Mouse (Mus musculus) heart, adult 2 months (tissue): ENCODE data around the gene Drosha. TPM values are rescaled to one million over a fixed set of nuclear protein-coding genes. Genes with fewer than 3 reads are reported as not detected.
A peak's percentile ranks its signal among the peaks of the same experiment; 100 is the strongest.

Source experiments
- DNase-seq, 2 experiments: peaks; one replicate each; pipeline ENCODE4 v3.0.0; 2021
- H3K27ac ChIP-seq: fragments of 200-600 bp; 2 replicates; pipeline ENCODE4 v1.8.1; 2022
- H3K27me3 ChIP-seq: fragments of 200-500 bp; 2 replicates; pipeline ENCODE4 v1.6.1; 2012; ENCODE audit warnings: mild to moderate bottlenecking, low read length, inconsistent platforms, mixed read lengths; ENCODE audit not compliant: control insufficient read depth, insufficient read depth
- H3K36me3 ChIP-seq: fragments of 200-500 bp; 2 replicates; pipeline ENCODE4 v1.6.1; 2012; ENCODE audit warnings: low read length, inconsistent platforms; ENCODE audit not compliant: control insufficient read depth, insufficient read depth
- H3K4me1 ChIP-seq: fragments of 200-500 bp; 2 replicates; pipeline ENCODE4 v1.6.1; 2011; ENCODE audit warnings: low read length; ENCODE audit not compliant: control insufficient read depth, insufficient read depth
- H3K4me3 ChIP-seq: fragments of 200-600 bp; 2 replicates; pipeline ENCODE4 v1.8.1; 2022
- H3K79me2 ChIP-seq: fragments of 200-500 bp; replicated peaks from 2 replicates; pipeline ENCODE4 v1.6.1; 2012; ENCODE audit warnings: mild to moderate bottlenecking, inconsistent platforms, low read length, moderate library complexity, mixed read lengths; ENCODE audit not compliant: control insufficient read depth, insufficient read depth
- H3K9ac ChIP-seq: fragments of 200-500 bp; 2 replicates; pipeline ENCODE4 v1.6.1; 2012; ENCODE audit warnings: low read depth, mild to moderate bottlenecking, control low read depth, inconsistent platforms, low read length, mixed read lengths
- CTCF ChIP-seq: fragments of 200-600 bp; IDR thresholded peaks from 2 replicates; pipeline ENCODE4 v1.8.1; 2022; ENCODE audit warnings: antibody characterized with exemption, mild to moderate bottlenecking, moderate library complexity
- EP300 ChIP-seq: fragments of 200-500 bp; IDR thresholded peaks from 2 replicates; pipeline ENCODE4 v1.6.1; 2011; ENCODE audit warnings: low read depth, low read length, control low read depth; ENCODE audit not compliant: insufficient read depth
- POLR2A ChIP-seq: fragments of 200-500 bp; IDR thresholded peaks from 2 replicates; pipeline ENCODE4 v1.6.1; 2011; ENCODE audit warnings: mild to moderate bottlenecking, low read depth, low read length, control low read depth; ENCODE audit not compliant: insufficient read depth
- WGBS: fragments of 180-500 bp; shearing (Covaris S2); methylation state at CpG from one replicate; pipeline ENCODE4 v1.1.7; 2018; 5-methylcytosine and 5-hydroxymethylcytosine counted together
- intact Hi-C: fragments of 180-260 bp; cut with DNase I; formaldehyde crosslinking; loops from one replicate; pipeline ENCODE4 v1.15.1; 2025
- polyA plus RNA-seq: library from polyadenylated mRNA; depleted of rRNA; stranded (reverse); fragments of >200 nt; gene quantifications from 2 replicates; pipeline ENCODE4 v1.2.3, GENCODE M21; 2012
- total RNA-seq, 2 experiments: library from RNA; stranded (reverse); gene quantifications; 2 replicates each; pipeline ENCODE4 v1.2.3; 2021

Gene Drosha
- total and polyA plus RNA-seq, 3 experiments: 13.4 to 43.1 (median 37.8) TPM

- no peak for TF ChIP-seq POLR2A
- TF ChIP-seq EP300: no peak
- TF ChIP-seq CTCF: no peak
- WGBS: 84% methylated on average over 11 of the region's 11 CpGs
- H3K9ac ChIP-seq: no peak overlapping the region
- no peak overlapping the region for H3K4me3 ChIP-seq
- H3K36me3 ChIP-seq: no peaks in the 10 kb centered on the region
- H3K79me2 ChIP-seq: no peaks in the 10 kb centered on the region
- no peaks in the 10 kb centered on the region for H3K4me1 ChIP-seq
- H3K27me3 ChIP-seq: no peaks in the 10 kb centered on the region
- intact Hi-C loops: no loop called here
- no peak for DNase-seq
- no peak overlapping the region for H3K27ac ChIP-seq
These were observed 16.1 kb downstream of the Drosha start for GRCm38 (mm10) chr15:12840737-12841136.

- 84% methylated on average over 7 of the region's 7 CpGs for WGBS
- TF ChIP-seq CTCF (0 out of 2 replicates have a peak, but pooled peaks have one; percentile 5), POLR2A (no peak)
- no peak overlapping the region for H3K4me3 ChIP-seq
- no peak for DNase-seq
- no peaks in the 10 kb centered on the region for H3K4me1 ChIP-seq
- H3K27me3 ChIP-seq: no peaks in the 10 kb centered on the region
- intact Hi-C loops: no loop called here
- H3K79me2 ChIP-seq: no peaks in the 10 kb centered on the region
- H3K36me3 ChIP-seq: no peaks in the 10 kb centered on the region
- no peak overlapping the region for H3K9ac ChIP-seq
- H3K27ac ChIP-seq: no peak overlapping the region
These were observed 18.2 kb downstream of the Drosha start for GRCm38 (mm10) chr15:12842833-12843232.

DNA sequence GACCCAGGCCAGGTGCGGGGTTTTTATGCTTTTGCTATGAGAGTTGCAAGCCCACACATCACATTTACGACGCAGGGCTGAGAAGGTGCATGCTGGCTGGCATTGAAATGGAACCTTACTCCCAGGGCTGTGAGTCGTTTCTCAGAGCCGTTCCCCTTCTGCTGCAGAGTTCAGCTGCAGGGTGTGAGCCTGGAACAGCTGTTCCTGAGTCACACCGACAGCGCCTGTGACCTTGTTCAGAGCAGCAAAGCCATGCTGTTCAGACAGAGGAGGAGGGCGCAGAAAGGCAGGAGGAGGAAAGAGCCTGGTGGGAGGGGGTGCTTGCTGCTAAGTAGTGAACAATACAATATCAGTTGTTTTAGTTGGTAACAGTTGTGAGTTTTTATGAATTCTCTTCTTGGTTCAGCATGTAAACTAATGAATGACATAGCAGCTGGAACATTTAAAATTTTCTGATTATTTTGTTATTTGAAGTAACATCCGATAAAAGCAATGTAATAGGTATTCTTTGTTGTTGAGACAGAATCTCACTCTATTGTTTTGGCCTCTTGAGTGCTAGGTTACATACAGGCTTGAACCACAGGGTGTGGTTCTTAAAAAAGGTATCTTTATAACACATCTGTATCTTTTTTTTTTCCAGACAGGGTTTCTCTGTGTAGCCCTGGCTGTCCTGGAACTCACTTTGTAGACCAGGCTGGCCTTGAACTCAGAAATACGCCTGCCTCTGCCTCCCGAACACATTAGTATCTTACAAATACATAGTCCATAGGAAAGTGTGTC, 23.8 kb downstream of the Drosha start:
- 82% methylated on average over 11 of the region's 11 CpGs for WGBS
- H3K36me3 ChIP-seq: no peaks in the 10 kb centered on the region; the same call in 1 of the 2 replicates

DNA sequence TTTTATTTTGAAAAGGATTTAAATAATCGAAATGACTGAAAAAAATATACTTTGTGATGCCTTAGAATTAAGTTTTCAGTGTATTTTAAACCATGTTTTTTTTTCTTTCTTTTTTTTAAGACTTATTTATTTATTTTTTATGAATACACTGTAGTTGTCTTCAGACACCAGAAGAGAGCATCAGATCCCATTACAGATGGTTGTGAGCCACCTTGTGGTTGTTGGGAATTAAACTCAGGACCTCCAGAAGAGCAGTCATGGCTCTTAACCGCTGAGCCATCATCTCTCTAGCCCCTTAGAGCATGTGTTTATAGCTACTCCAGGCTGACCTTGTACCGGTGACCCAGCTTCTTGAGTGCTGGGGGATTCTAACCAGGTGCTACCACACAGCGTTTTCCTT, 24.8 kb downstream of the Drosha start:
- Histone ChIP-seq H3K79me2 (no peaks in the 10 kb centered on the region), H3K36me3 (no peaks in the 10 kb centered on the region; the same call in 1 of the 2 replicates), H3K4me3 (no peak overlapping the region), H3K9ac (no peak overlapping the region), H3K27ac (no peak overlapping the region), H3K27me3 (no peaks in the 10 kb centered on the region), H3K4me1 (no peaks in the 10 kb centered on the region)
- no peak for DNase-seq
- 68% methylated on average over 4 of the region's 4 CpGs for WGBS
- TF ChIP-seq EP300 (no peak), CTCF (0 out of 2 replicates have a peak, but pooled peaks have one; percentile 16)
- intact Hi-C loops: no loop called here

More for the DNA sequence above, 23.8 kb downstream of the Drosha start:
- H3K9ac ChIP-seq: no peak overlapping the region
- H3K4me3 ChIP-seq: no peak overlapping the region
- no peak for DNase-seq
- H3K27ac ChIP-seq: no peak overlapping the region
- no peaks in the 10 kb centered on the region for H3K4me1 ChIP-seq
- H3K27me3 ChIP-seq: no peaks in the 10 kb centered on the region
- TF ChIP-seq CTCF (no peak), POLR2A (no peak), EP300 (no peak)
- no peaks in the 10 kb centered on the region for H3K79me2 ChIP-seq
- intact Hi-C loops: no loop called here

GRCm38 (mm10) chr15:12853471-12853870, 28.9 kb downstream of the Drosha start:
- Histone ChIP-seq H3K9ac (no peak overlapping the region), H3K27me3 (no peaks in the 10 kb centered on the region), H3K4me3 (no peak overlapping the region), H3K79me2 (no peaks in the 10 kb centered on the region), H3K4me1 (no peaks in the 10 kb centered on the region), H3K27ac (no peak overlapping the region), H3K36me3 (no peaks in the 10 kb centered on the region; the same call in 1 of the 2 replicates)
- WGBS: 95% methylated on average over 8 of the region's 8 CpGs
- intact Hi-C loops: no loop called here
- no peak for DNase-seq
- TF ChIP-seq POLR2A (no peak), EP300 (no peak), CTCF (no peak)

DNA sequence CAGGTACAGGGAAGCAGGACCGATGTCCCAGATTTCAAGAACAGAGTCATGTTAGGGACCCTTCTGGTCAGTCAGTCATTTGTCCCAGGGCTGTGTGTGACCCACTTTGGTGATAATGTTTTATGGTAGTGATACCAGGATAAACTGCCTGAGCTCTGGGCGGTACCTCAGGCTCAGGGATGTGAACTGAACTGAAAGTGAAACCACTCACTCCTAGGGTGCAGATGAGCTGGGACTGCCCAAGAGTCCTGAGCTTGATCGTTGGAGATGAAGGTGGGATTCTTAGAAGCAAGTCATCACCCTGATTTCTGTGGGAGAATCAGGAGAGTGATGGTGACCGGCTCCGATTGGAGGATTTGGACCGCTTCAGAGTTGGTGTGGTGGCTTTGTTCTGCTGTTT, 32.2 kb downstream of the Drosha start:
- H3K36me3 ChIP-seq: no peaks in the 10 kb centered on the region

More for the DNA sequence above, 32.2 kb downstream of the Drosha start:
- no peak for DNase-seq
- Histone ChIP-seq H3K4me1 (no peaks in the 10 kb centered on the region), H3K27me3 (no peaks in the 10 kb centered on the region), H3K4me3 (no peak overlapping the region), H3K9ac (no peak overlapping the region), H3K27ac (no peak overlapping the region), H3K79me2 (no peaks in the 10 kb centered on the region)
- intact Hi-C loops: no loop called here
- WGBS: 94% methylated on average over 6 of the region's 6 CpGs
- TF ChIP-seq CTCF (no peak), EP300 (no peak), POLR2A (no peak)
